In genomic region chr6:78469287-78469686, GRCm38 (mm10) we compare ENCODE assay signal across 37 mouse cellular contexts. TPM values are rescaled to one million over a fixed set of nuclear protein-coding genes. Genes with fewer than 3 reads are reported as not detected.
"Had no signal": no experiment of that assay in that cellular context is flagged by ENCODE, and none has a peak within 500 bp of the region (broad histone marks: within the 10 kb centered on the region; RNA-seq: fewer than 3 reads in every experiment).

No protein-coding gene starts in this region.

- H3K36me3 ChIP-seq: limb, embryonic 10.5 days; limb, embryonic 12.5 days; limb, embryonic 13.5 days; limb, embryonic 15.5 days; liver, embryonic 12.5 days; liver, embryonic 13.5 days; liver, embryonic 15.5 days; lung, embryonic 15.5 days; midbrain, embryonic 10.5 days; midbrain, embryonic 12.5 days; midbrain, embryonic 13.5 days; neural tube, embryonic 12.5 days had no signal

- H3K27ac ChIP-seq: limb, embryonic 10.5 days; limb, embryonic 12.5 days; limb, embryonic 13.5 days; limb, embryonic 15.5 days; liver, embryonic 12.5 days; liver, embryonic 13.5 days; liver, embryonic 14.5 days; liver, embryonic 15.5 days; lung, embryonic 15.5 days; macrophage; midbrain, embryonic 10.5 days; midbrain, embryonic 12.5 days; midbrain, embryonic 13.5 days; neural tube, embryonic 12.5 days had no signal

- ATAC-seq: liver, embryonic 12.5 days; liver, postnatal 0 days; lung, postnatal 0 days; midbrain, embryonic 13.5 days; midbrain, embryonic 16.5 days had no signal

- H3K9me3 ChIP-seq: limb, embryonic 10.5 days; limb, embryonic 12.5 days; limb, embryonic 13.5 days; limb, embryonic 15.5 days; liver, embryonic 12.5 days; liver, embryonic 13.5 days; liver, embryonic 15.5 days; lung, embryonic 15.5 days; megakaryocyte, embryonic 14.5 days; midbrain, embryonic 10.5 days; midbrain, embryonic 12.5 days; midbrain, embryonic 13.5 days; neural tube, embryonic 12.5 days had no signal

- DNase-seq: left cerebral cortex, postnatal 4 days; liver; liver, embryonic 13.5 days; liver, postnatal 0 days; lung, adult 18-20 months; lung, adult 2 months; lung, embryonic 14.5 days; lung, postnatal 10 days; lung, postnatal 14 days; lung, postnatal 4 days; midbrain, embryonic 14.5 days had no signal

- H3K4me1 ChIP-seq: limb, embryonic 10.5 days; limb, embryonic 12.5 days; limb, embryonic 13.5 days; limb, embryonic 15.5 days; liver, embryonic 12.5 days; liver, embryonic 13.5 days; liver, embryonic 15.5 days; lung, embryonic 15.5 days; megakaryocyte, embryonic 14.5 days; midbrain, embryonic 10.5 days; midbrain, embryonic 12.5 days; midbrain, embryonic 13.5 days; neural tube, embryonic 12.5 days had no signal

- H3K4me2 ChIP-seq: limb, embryonic 12.5 days; limb, embryonic 13.5 days; limb, embryonic 15.5 days; liver, embryonic 11.5 days; liver, embryonic 12.5 days; liver, embryonic 13.5 days; liver, embryonic 15.5 days; lung, embryonic 14.5 days; lung, embryonic 15.5 days; midbrain, embryonic 11.5 days; midbrain, embryonic 12.5 days; midbrain, embryonic 13.5 days; neural tube, embryonic 12.5 days had no signal

- H3K4me3 ChIP-seq: limb, embryonic 10.5 days; limb, embryonic 12.5 days; limb, embryonic 13.5 days; limb, embryonic 15.5 days; liver, embryonic 12.5 days; liver, embryonic 13.5 days; liver, embryonic 15.5 days; lung, embryonic 15.5 days; megakaryocyte, embryonic 14.5 days; midbrain, embryonic 10.5 days; midbrain, embryonic 12.5 days; midbrain, embryonic 13.5 days; myocyte; neural tube, embryonic 12.5 days had no signal

- H3K27me3 ChIP-seq: limb, embryonic 12.5 days; limb, embryonic 13.5 days; limb, embryonic 15.5 days; liver, embryonic 12.5 days; liver, embryonic 13.5 days; liver, embryonic 15.5 days; lung, embryonic 15.5 days; megakaryocyte, embryonic 14.5 days; midbrain, embryonic 12.5 days; midbrain, embryonic 13.5 days; neural tube, embryonic 12.5 days had no signal

- H3K9ac ChIP-seq: limb, embryonic 12.5 days; limb, embryonic 13.5 days; limb, embryonic 15.5 days; liver, embryonic 12.5 days; liver, embryonic 13.5 days; liver, embryonic 14.5 days; liver, embryonic 15.5 days; liver, postnatal 0 days; lung, embryonic 14.5 days; lung, embryonic 15.5 days; midbrain, embryonic 12.5 days; midbrain, embryonic 13.5 days; neural tube, embryonic 12.5 days had no signal

RNA-seq across cellular contexts. Expression of gene Reg3g, which starts 0.6 kb away (rescaled TPM):
- polyA plus RNA-seq: limb, embryonic 10.5 days; limb, embryonic 11.5 days; limb, embryonic 12.5 days; limb, embryonic 13.5 days; limb, embryonic 14.5 days; limb, embryonic 15.5 days; liver, adult 2 months; liver, embryonic 11.5 days; liver, embryonic 12.5 days; liver, embryonic 13.5 days; liver, embryonic 14.5 days; liver, embryonic 15.5 days; liver, embryonic 16.5 days; liver, postnatal 0 days; lung, embryonic 14.5 days; macrophage; midbrain, embryonic 10.5 days; midbrain, embryonic 11.5 days; midbrain, embryonic 12.5 days; midbrain, embryonic 13.5 days; midbrain, embryonic 14.5 days; midbrain, embryonic 16.5 days; myocyte; neural tube, embryonic 11.5 days; neural tube, embryonic 12.5 days had no signal

RNA-seq across cellular contexts. Expression of gene Reg1, which starts 46.8 kb away (rescaled TPM):
- polyA plus RNA-seq: limb, embryonic 10.5 days; limb, embryonic 11.5 days; limb, embryonic 12.5 days; limb, embryonic 13.5 days; limb, embryonic 14.5 days; limb, embryonic 15.5 days; liver, embryonic 11.5 days; liver, embryonic 12.5 days; liver, embryonic 13.5 days; liver, embryonic 14.5 days; liver, embryonic 15.5 days; lung, adult 2 months; lung, embryonic 14.5 days; lung, embryonic 15.5 days; lung, embryonic 16.5 days; lung, postnatal 0 days; macrophage; midbrain, embryonic 10.5 days; midbrain, embryonic 11.5 days; midbrain, embryonic 12.5 days; midbrain, embryonic 13.5 days; midbrain, embryonic 14.5 days; midbrain, embryonic 16.5 days; midbrain, postnatal 0 days; myocyte; neural tube, embryonic 11.5 days; neural tube, embryonic 12.5 days had no signal
